16 mouse cellular contexts compared by ENCODE assay signal in genomic region chr17:53596941-53597790, GRCm38 (mm10). TPM values are rescaled to one million over a fixed set of nuclear protein-coding genes. Genes with fewer than 3 reads are reported as not detected.
DNase-seq lines count a peak whose midpoint lies in the region; ATAC-seq lines count a peak whose summit lies in the region.
"Had no signal": no experiment of that assay in that cellular context is flagged by ENCODE, and none has a peak within 500 bp of the region (broad histone marks: within the 10 kb centered on the region; RNA-seq: fewer than 3 reads in every experiment).

No protein-coding gene starts in this region.

- DNase-seq in hindbrain, embryonic 14.5 days (ENCODE audit: low spot score), result no peak
- no peak for DNase-seq in midbrain, embryonic 14.5 days
- DNase-seq in midbrain, embryonic 10.5 days (ENCODE audit: low spot score), result no peak
- DNase-seq in left cerebral cortex, postnatal 36 days (ENCODE audit: low spot score in 2 of 2), result no peak
- no peak for DNase-seq in left cerebral cortex, adult 8-10 months (ENCODE audit: low spot score in 2 of 2)
- DNase-seq: cerebellum, adult 11 months; kidney, adult 11 months had no signal

- no peaks in the 10 kb centered on the region for H3K36me3 ChIP-seq in forebrain, embryonic 13.5 days (ENCODE audit: poor library complexity, severe bottlenecking)
- no peaks in the 10 kb centered on the region for H3K36me3 ChIP-seq in forebrain, embryonic 16.5 days (ENCODE audit: control insufficient read depth, insufficient read depth)
- H3K36me3 ChIP-seq in hindbrain, embryonic 14.5 days (replicated peaks; ENCODE audit: control insufficient read depth, insufficient read depth), result no peaks in the 10 kb centered on the region
- no peaks in the 10 kb centered on the region for H3K36me3 ChIP-seq in hindbrain, embryonic 16.5 days (ENCODE audit: control insufficient read depth, insufficient read depth, low read length)
- H3K36me3 ChIP-seq in midbrain, embryonic 14.5 days (ENCODE audit: control insufficient read depth, insufficient read depth, low read length), result no peaks in the 10 kb centered on the region
- no peaks in the 10 kb centered on the region for H3K36me3 ChIP-seq in midbrain, embryonic 10.5 days
- H3K36me3 ChIP-seq: forebrain, embryonic 10.5 days had no signal

- H3K27me3 ChIP-seq in forebrain, embryonic 13.5 days, result no peaks in the 10 kb centered on the region
- no peaks in the 10 kb centered on the region for H3K27me3 ChIP-seq in forebrain, embryonic 16.5 days (replicated peaks; ENCODE audit: control insufficient read depth, insufficient read depth, low read length)
- H3K27me3 ChIP-seq in hindbrain, embryonic 14.5 days (ENCODE audit: control insufficient read depth, insufficient read depth, low read length), result no peaks in the 10 kb centered on the region
- no peaks in the 10 kb centered on the region for H3K27me3 ChIP-seq in hindbrain, embryonic 16.5 days (replicated peaks; ENCODE audit: control insufficient read depth, insufficient read depth, low read length)
- H3K27me3 ChIP-seq in midbrain, embryonic 14.5 days (ENCODE audit: control insufficient read depth, insufficient read depth, low read length), result no peaks in the 10 kb centered on the region
- H3K27me3 ChIP-seq in midbrain, embryonic 10.5 days (ENCODE audit: low read depth, poor library complexity, severe bottlenecking), result no peaks in the 10 kb centered on the region
- H3K27me3 ChIP-seq: megakaryocyte, embryonic 14.5 days had no signal

- H3K9me3 ChIP-seq in forebrain, embryonic 13.5 days (replicated peaks), result no peaks in the 10 kb centered on the region
- no peaks in the 10 kb centered on the region for H3K9me3 ChIP-seq in forebrain, embryonic 16.5 days (ENCODE audit: control insufficient read depth, low read length)
- H3K9me3 ChIP-seq in hindbrain, embryonic 14.5 days (ENCODE audit: control insufficient read depth, low read length), result no peaks in the 10 kb centered on the region
- H3K9me3 ChIP-seq in hindbrain, embryonic 16.5 days (ENCODE audit: control insufficient read depth, low read length), result no peaks in the 10 kb centered on the region
- no peaks in the 10 kb centered on the region for H3K9me3 ChIP-seq in midbrain, embryonic 14.5 days (ENCODE audit: control insufficient read depth, low read length)
- no peaks in the 10 kb centered on the region for H3K9me3 ChIP-seq in midbrain, embryonic 10.5 days (replicated peaks)
- H3K9me3 ChIP-seq: forebrain, embryonic 10.5 days; megakaryocyte, embryonic 14.5 days had no signal

- ATAC-seq in forebrain, embryonic 13.5 days, result no peak
- ATAC-seq in forebrain, embryonic 16.5 days, result no peak
- ATAC-seq in hindbrain, embryonic 14.5 days (ENCODE audit: low FRiP score), result peak; percentile 35; the same call in 1 of the 2 replicates
- ATAC-seq in hindbrain, embryonic 16.5 days, result no peak
- ATAC-seq in midbrain, embryonic 14.5 days (ENCODE audit: low FRiP score, low TSS enrichment), result no peak

- peaks cover 10% of the 10 kb centered on the region for H3K4me1 ChIP-seq in forebrain, embryonic 13.5 days
- peaks cover 7% of the 10 kb centered on the region for H3K4me1 ChIP-seq in forebrain, embryonic 16.5 days (replicated peaks; ENCODE audit: control insufficient read depth, insufficient read depth, low read length)
- peaks cover 7% of the 10 kb centered on the region; the same call in 1 of the 2 replicates for H3K4me1 ChIP-seq in hindbrain, embryonic 14.5 days (replicated peaks; ENCODE audit: control insufficient read depth, insufficient read depth, low read length)
- H3K4me1 ChIP-seq in hindbrain, embryonic 16.5 days (ENCODE audit: control insufficient read depth, insufficient read depth, low read depth, low read length), result peaks cover 4% of the 10 kb centered on the region
- H3K4me1 ChIP-seq in midbrain, embryonic 14.5 days (ENCODE audit: control insufficient read depth, insufficient read depth, low read length), result peaks cover 15% of the 10 kb centered on the region
- H3K4me1 ChIP-seq in midbrain, embryonic 10.5 days, result peaks cover 17% of the 10 kb centered on the region

- no peak overlapping the region for H3K4me2 ChIP-seq in forebrain, embryonic 13.5 days
- no peak overlapping the region for H3K4me2 ChIP-seq in forebrain, embryonic 16.5 days (ENCODE audit: low read length)
- no peak overlapping the region for H3K4me2 ChIP-seq in hindbrain, embryonic 14.5 days (replicated peaks)
- H3K4me2 ChIP-seq in hindbrain, embryonic 16.5 days (ENCODE audit: low read length), result no peak overlapping the region
- no peak overlapping the region for H3K4me2 ChIP-seq in midbrain, embryonic 14.5 days (ENCODE audit: low read length)

- H3K9ac ChIP-seq in forebrain, embryonic 13.5 days, result no peak overlapping the region
- H3K9ac ChIP-seq in forebrain, embryonic 16.5 days (replicated peaks; ENCODE audit: low read depth, low read length), result no peak overlapping the region
- H3K9ac ChIP-seq in hindbrain, embryonic 14.5 days, result no peak overlapping the region
- H3K9ac ChIP-seq in hindbrain, embryonic 16.5 days (ENCODE audit: low read depth, low read length), result no peak overlapping the region
- no peak overlapping the region for H3K9ac ChIP-seq in midbrain, embryonic 14.5 days (replicated peaks; ENCODE audit: low read length)

- 87% methylated on average over 11 of the region's 11 CpGs for WGBS in forebrain, embryonic 13.5 days
- 84% methylated on average over 11 of the region's 11 CpGs for WGBS in forebrain, embryonic 16.5 days
- 84% methylated on average over 11 of the region's 11 CpGs for WGBS in hindbrain, embryonic 14.5 days
- 90% methylated on average over 11 of the region's 11 CpGs for WGBS in hindbrain, embryonic 16.5 days
- 84% methylated on average over 11 of the region's 11 CpGs for WGBS in midbrain, embryonic 14.5 days
- WGBS in midbrain, embryonic 10.5 days, result 83% methylated on average over 11 of the region's 11 CpGs

- H3K4me3 ChIP-seq in forebrain, embryonic 13.5 days, result no peak overlapping the region
- H3K4me3 ChIP-seq in forebrain, embryonic 16.5 days (replicated peaks; ENCODE audit: low read length), result no peak overlapping the region
- H3K4me3 ChIP-seq in hindbrain, embryonic 14.5 days (replicated peaks; ENCODE audit: low read length), result no peak overlapping the region
- no peak overlapping the region for H3K4me3 ChIP-seq in hindbrain, embryonic 16.5 days (ENCODE audit: low read length)
- H3K4me3 ChIP-seq in midbrain, embryonic 14.5 days (replicated peaks; ENCODE audit: low read depth, low read length), result no peak overlapping the region
- H3K4me3 ChIP-seq in midbrain, embryonic 10.5 days, result no peak overlapping the region
- H3K4me3 ChIP-seq: forebrain, embryonic 10.5 days; megakaryocyte, embryonic 14.5 days had no signal

- H3K27ac ChIP-seq in forebrain, embryonic 13.5 days, result peak overlapping the region; percentile 75
- H3K27ac ChIP-seq in forebrain, embryonic 16.5 days (ENCODE audit: low read length), result no peak overlapping the region
- H3K27ac ChIP-seq in hindbrain, embryonic 14.5 days, result no peak overlapping the region
- no peak overlapping the region; the same call in 1 of the 2 replicates for H3K27ac ChIP-seq in hindbrain, embryonic 16.5 days (ENCODE audit: low read depth, low read length)
- H3K27ac ChIP-seq in midbrain, embryonic 14.5 days (replicated peaks; ENCODE audit: low read depth, low read length), result peak overlapping the region; percentile 70; the same call in 1 of the 2 replicates
- H3K27ac ChIP-seq in midbrain, embryonic 10.5 days (replicated peaks), result no peak overlapping the region
- H3K27ac ChIP-seq: forebrain, embryonic 10.5 days had no signal

- intact Hi-C loops in left cerebral cortex, postnatal 36 days (cut with DNase I), result no loop called here

RNA-seq across cellular contexts. Expression of gene Kat2b, which starts 30.5 kb away (rescaled TPM):
- 7.0 and 7.5 TPM in 2 replicates for polyA plus RNA-seq in forebrain, embryonic 13.5 days (2015; fragmentation: Nextera tagmentation; extraction: Ambion mirVana)
- polyA plus RNA-seq in forebrain, embryonic 16.5 days (2015; fragmentation: Nextera tagmentation; extraction: Ambion mirVana), result 6.0 and 6.2 TPM in 2 replicates
- 8.2 and 8.5 TPM in 2 replicates for polyA plus RNA-seq in hindbrain, embryonic 14.5 days (2014; fragmentation: Nextera tagmentation; extraction: Ambion mirVana)
- 4.6 and 7.2 TPM in 2 replicates for polyA plus RNA-seq in hindbrain, embryonic 16.5 days (2015; fragmentation: Nextera tagmentation; extraction: Ambion mirVana)
- polyA plus RNA-seq in midbrain, embryonic 14.5 days (2014; fragmentation: Nextera tagmentation; extraction: Ambion mirVana), result 9.2 and 9.4 TPM in 2 replicates
- polyA plus RNA-seq in midbrain, embryonic 10.5 days (2016; fragmentation: Nextera tagmentation; extraction: Ambion mirVana), result 2.6 and 3.1 TPM in 2 replicates
- 10 to 100 TPM; 10.5 to 16.1 TPM for total RNA-seq in left cerebral cortex, postnatal 36 days (2021)
- 10 to 100 TPM; 16.8 to 35.3 (median 24.3) TPM for total RNA-seq in left cerebral cortex, adult 8-10 months (2022)

RNA-seq across cellular contexts. Expression of gene Pp2d1, which starts 57.9 kb away (rescaled TPM):
- polyA plus RNA-seq in forebrain, embryonic 13.5 days (2015; fragmentation: Nextera tagmentation; extraction: Ambion mirVana), result 0.39 and 0.47 TPM in 2 replicates
- polyA plus RNA-seq in forebrain, embryonic 16.5 days (2015; fragmentation: Nextera tagmentation; extraction: Ambion mirVana), result 0.25 and 0.51 TPM in 2 replicates
- polyA plus RNA-seq in hindbrain, embryonic 14.5 days (2014; fragmentation: Nextera tagmentation; extraction: Ambion mirVana), result 0.48 and 0.60 TPM in 2 replicates
- polyA plus RNA-seq in hindbrain, embryonic 16.5 days (2015; fragmentation: Nextera tagmentation; extraction: Ambion mirVana), result 0.28 and 0.35 TPM in 2 replicates
- polyA plus RNA-seq in midbrain, embryonic 14.5 days (2014; fragmentation: Nextera tagmentation; extraction: Ambion mirVana), result 0.49 and 0.66 TPM in 2 replicates
- polyA plus RNA-seq in midbrain, embryonic 10.5 days (2016; fragmentation: Nextera tagmentation; extraction: Ambion mirVana), result 0.15 and 0.29 TPM in 2 replicates
- not detected for total RNA-seq in left cerebral cortex, postnatal 36 days (2021)
- total RNA-seq in left cerebral cortex, adult 8-10 months (2022), result under 1 TPM in 1 of 4 experiments, not detected in 3; 0.15 TPM
- total RNA-seq: adrenal gland, postnatal 10 days; gastrocnemius, postnatal 4 days; layer of hippocampus, postnatal 36 days; neutrophil, adult 5-6 weeks had no signal

Comparison
In these comparisons a context has a peak if more than half of its experiments do, and no peak if none do; other contexts are left out.
1. H3K27ac ChIP-seq: peak in forebrain, embryonic 13.5 days (single experiment) and midbrain, embryonic 14.5 days (single experiment); none in forebrain, embryonic 16.5 days (single experiment), hindbrain, embryonic 14.5 days (single experiment), hindbrain, embryonic 16.5 days (single experiment) and midbrain, embryonic 10.5 days (single experiment).